Mouse (Mus musculus): Measurements from ENCODE around the gene C1galt1c1.

Gene C1galt1c1

GRCm38 (mm10) chrX:38634801-38635637 lies at the start of gene C1galt1c1:
TSS of gene C1galt1c1 (minus strand) at chrX:38635087.
- in situ Hi-C loops (cut with MboI, MseI): no loop called here

DNA sequence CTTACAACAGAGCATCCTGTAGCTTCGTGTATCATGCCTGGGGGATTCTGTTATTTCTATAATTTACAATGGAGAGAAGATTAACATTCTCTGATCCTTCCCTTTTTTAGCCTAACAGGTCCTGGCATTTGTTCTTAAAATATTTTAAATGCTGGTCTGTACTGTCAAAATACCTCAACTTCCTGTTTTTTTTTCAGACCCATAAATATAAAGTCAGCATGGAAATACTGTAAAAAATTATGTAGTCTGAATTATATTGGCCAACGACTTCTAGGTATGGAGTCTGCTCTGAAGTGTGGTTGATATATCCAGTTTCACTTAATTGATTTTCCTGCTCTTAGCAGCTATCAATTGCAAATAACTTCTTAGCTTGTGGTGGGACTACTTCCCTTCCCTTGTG lies 47.1 kb upstream of the C1galt1c1 start:
- in situ Hi-C loops (cut with MboI, MseI): no loop called here

DNA sequence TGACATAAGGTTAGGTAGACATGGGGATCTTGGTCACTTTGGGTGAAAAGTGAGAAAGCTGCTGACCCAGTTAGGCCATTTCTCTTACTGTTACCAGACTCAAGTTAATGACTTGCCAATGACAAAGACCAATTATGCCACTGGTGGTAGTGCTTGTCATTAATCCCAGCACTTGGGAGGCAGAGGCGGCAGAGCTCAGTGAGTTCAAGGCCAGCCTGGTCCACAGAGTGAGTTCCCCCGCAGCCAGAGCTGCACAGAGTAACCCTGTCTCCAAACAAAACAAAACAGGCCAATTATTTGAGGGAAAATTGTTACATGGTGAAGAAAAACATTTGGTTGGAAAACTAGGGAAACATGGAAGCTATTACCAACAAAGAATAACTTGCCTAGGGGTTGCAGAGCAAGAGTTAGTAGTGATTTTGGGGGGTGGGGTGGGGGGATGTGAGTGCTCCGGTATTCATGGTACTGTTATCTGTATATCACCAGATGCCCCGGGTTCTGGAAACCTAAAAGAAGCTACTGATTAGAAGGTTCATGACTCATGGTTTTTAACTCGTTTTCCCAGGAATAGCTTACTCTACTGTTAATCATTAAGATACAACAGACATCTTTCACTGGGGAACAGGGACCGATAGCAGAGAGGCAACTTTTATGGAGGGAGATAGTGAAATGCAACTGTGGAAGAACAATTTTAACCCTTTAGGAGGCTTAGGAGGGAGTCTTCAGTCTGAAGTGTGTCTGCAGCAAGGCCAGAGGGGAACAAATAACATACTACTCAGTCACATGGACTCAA lies 34.4 kb upstream of the C1galt1c1 start:
- in situ Hi-C loops (cut with MboI, MseI): no loop called here

- in situ Hi-C loops (cut with MboI, MseI): loop anchor here (5.0 kb wide), 1 partner anchor 134 kb away; no protein-coding TSS in a partner anchor
These were observed 21.5 kb upstream of the C1galt1c1 start for GRCm38 (mm10) chrX:38656206-38656883.

DNA sequence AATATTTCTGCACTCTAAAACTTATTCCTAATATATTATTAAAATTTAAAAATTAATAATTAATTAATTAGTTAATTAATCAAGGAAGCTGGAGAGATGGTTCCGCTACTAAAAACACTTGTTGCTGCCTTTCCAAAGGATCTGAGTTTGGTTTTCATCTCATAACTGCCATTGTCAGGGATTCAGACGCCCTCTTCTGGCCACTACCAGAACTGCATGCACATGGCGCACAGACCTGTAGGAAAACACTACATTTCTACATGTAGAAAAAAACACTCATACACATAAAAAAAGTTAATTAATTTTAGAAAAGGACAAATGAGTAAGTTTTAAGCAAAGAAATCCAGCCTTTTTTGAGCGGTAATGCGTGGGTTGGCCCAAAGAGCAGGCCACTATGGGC lies 19.8 kb upstream of the C1galt1c1 start:
- in situ Hi-C loops (cut with MboI, MseI): loop anchor here (5.0 kb wide), 1 partner anchor 132 kb away; no protein-coding TSS in a partner anchor

- in situ Hi-C loops (cut with MboI, MseI): no loop called here
These were observed 18.3 kb upstream of the C1galt1c1 start for GRCm38 (mm10) chrX:38653181-38653580.

DNA sequence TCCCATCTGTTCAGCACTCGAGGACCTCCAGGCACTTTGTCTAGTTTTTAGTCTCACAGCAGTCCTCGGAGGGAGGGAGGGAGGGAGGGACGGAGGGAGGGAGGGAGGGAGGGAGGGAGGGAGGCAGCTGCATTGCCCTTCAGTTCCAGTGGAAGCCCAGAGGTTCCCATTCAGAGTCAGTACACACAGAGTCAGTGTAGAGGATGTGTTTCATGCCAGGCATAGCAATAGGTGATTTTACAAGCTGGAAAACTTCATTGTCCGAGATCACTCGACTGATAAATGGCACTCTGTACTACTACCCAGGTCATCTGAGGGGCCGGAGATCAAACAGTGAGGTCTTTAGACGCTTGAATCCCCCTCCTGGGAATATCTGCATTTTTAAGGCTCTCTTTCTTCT lies 16.3 kb upstream of the C1galt1c1 start:
- in situ Hi-C loops (cut with MboI, MseI): no loop called here

DNA sequence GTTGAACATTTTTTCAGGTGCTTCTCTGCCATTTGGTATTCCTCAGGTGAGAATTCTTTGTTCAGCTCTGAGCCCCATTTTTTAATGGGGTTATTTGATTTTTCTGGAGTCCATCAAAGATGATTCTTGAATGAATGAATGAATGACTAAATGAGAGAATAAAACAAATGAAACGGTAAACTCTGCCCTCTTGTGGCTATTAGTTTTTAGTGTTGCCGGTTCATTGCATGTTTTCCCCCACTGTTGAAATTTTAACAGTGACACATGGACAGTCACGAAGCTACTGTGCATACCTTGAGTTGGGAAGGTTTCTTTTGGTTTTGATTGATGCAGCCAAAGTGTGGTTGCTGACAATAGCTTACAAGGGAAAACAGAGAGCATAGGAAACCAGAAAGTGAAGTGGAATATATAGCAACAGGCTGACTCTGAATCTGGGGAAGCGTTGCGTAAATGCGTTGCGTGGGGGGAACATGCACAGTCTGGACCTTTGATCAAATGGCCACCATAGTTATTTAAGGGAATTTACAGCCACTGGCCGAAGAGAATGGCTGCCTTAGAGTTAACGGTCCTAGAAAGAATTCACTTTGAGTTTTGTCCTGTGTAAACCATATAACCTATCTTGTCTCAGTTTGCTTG lies 15.6 kb upstream of the C1galt1c1 start:
- in situ Hi-C loops (cut with MboI, MseI): no loop called here

- in situ Hi-C loops (cut with MboI, MseI): no loop called here
These were observed 7.3 kb upstream of the C1galt1c1 start for GRCm38 (mm10) chrX:38642183-38642582.

DNA sequence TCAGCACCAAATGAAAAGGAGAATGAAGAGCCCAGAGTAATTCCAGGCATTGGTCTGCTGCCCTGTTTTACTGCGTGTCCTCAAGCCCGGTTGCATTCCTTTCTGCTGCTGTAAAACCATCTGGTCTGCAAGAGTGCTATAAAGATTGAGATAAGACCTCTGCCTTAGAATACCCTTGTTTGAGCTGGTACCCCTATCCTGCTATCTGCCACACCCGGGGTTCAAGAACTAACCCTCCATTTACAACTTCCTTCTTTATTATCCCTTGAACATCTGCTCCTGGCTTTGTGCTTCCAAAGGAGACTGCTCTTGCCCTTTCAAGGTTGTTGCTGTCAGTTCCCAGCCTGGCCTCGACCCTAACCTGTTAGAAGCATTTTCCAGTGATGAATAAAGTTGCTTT lies 6.5 kb upstream of the C1galt1c1 start:
- in situ Hi-C loops (cut with MboI, MseI): no loop called here

- in situ Hi-C loops (cut with MboI, MseI): no loop called here
These were observed 698 bp upstream of the C1galt1c1 start for GRCm38 (mm10) chrX:38635638-38635931.

- in situ Hi-C loops (cut with MboI, MseI): no loop called here
These were observed 33.9 kb downstream of the C1galt1c1 start for GRCm38 (mm10) chrX:38600995-38601369.

DNA sequence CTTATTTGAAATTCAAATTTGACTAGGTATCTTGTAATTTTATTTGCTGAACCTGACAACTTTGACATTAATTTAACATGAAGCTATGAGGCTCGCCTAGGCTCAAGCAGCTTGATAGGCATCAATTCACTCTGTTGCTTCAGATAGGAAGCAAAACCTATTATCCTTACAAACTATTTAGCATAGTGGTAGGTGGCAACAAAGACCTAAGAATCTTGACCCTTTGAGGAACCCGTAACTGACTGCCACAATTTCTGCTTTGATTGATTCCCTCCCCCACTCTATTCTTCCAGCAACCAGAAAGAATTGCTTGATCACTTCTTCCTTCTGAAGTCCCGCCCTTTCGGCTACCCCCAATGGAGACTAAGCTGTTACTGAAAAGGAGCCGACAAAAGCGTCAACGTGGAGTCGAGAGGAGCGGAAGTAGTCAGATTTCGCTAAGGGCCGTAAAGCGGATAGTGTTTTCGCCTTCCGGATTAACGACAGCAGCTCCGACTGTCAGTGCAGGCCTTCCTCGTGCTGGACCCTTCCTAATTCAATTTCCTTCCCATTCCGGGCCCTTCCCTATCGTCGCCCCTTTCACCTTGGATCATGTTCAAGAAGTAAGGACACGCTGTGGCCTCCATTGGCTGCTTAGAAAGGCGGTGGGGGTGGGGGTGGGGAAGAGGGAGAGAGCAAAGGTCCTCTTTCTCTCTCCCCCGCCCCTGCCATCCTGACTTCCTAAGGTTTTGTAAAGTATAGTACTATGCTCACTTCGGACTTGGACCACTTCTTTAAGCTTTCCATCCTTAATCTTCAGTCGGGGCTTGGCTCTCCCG lies 34.5 kb downstream of the C1galt1c1 start, which contains the start of gene Mcts1:
Mcts1 (plus strand) TSS at position 402 of the 818 bp plus-strand sequence.
- in situ Hi-C loops (cut with MboI, MseI): no loop called here

GRCm38 (mm10) chrX:38593180-38593889 lies 41.6 kb downstream of the C1galt1c1 start:
- in situ Hi-C loops (cut with MboI, MseI): no loop called here

- in situ Hi-C loops (cut with MboI, MseI): no loop called here
These were observed 43.1 kb downstream of the C1galt1c1 start for GRCm38 (mm10) chrX:38591749-38592148.

DNA sequence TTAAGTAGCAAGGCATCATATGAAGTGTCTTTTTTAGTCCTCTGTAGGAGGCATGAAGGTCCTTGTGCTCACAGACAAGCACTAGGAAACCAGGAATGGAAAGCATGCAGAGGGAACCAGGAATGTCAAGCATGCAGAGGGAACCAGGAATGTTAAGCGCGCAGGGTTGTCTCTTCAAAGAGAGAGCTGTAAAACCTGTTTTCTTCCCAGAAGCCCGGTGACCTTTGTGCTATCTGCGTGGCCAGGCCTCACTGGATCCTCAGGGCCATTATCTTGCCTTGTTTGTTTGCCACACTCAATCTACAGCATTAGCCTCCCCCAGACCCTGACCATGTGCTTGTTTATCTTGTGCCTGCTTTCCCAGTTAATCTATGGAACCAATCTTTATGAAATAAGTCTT lies 45.1 kb downstream of the C1galt1c1 start:
- in situ Hi-C loops (cut with MboI, MseI): no loop called here

DNA sequence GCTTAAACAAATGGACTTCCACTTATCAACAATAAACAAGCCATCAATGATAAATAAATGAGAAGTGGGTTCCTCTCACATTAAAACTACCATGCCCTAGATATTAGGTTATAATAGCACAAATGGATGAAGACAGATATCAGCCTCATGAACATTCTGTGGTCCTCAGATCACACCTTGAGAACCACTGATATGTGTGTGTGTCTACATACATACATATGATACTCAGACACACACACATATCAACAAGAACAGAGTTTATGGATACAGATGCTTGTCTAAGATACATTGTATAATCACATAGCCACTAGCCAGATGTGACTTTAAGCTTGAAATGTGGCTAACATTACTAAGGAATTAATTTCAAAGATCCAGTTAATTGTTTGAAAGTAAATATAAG lies 51.6 kb downstream of the C1galt1c1 start:
- in situ Hi-C loops (cut with MboI, MseI): no loop called here

DNA sequence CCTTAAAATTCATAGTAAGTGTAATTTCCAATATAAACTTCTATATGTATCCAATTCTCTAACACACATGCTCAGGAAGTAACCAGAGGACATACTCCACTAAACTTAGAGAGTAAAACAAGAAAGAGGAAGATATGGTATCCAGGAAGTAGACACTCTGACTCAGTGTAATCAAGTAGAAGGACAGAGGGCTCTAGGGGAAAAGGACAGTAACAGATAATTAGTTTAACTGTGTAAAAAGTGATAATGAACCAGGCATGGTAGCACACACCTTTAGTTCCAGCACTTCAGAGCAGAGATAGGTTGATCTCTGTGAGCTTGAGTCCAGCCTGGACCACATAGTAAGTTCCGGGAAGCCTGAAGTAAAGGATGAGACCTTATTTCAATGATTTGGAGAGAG lies 53.7 kb downstream of the C1galt1c1 start:
- in situ Hi-C loops (cut with MboI, MseI): no loop called here

Data from regulatory T cell (primary cell).